Mouse (Mus musculus) embryonic fibroblast, embryonic 13.5 days (primary cell): Measurements from ENCODE around the gene Camkk1. TPM values are rescaled to one million over a fixed set of nuclear protein-coding genes. Genes with fewer than 3 reads are reported as not detected.

Experiments used
- H3K27ac ChIP-seq: 2 replicates; pipeline ENCODE4 v1.5.1; 2012; ENCODE audit warnings: low read length, control low read depth, inconsistent platforms; ENCODE audit not compliant: insufficient read depth
- H3K4me1 ChIP-seq: 2 replicates; pipeline ENCODE4 v1.6.1; 2011; ENCODE audit warnings: low read length; ENCODE audit not compliant: control insufficient read depth, insufficient read depth
- H3K4me3 ChIP-seq: 2 replicates; pipeline ENCODE4 v1.5.1; 2011; ENCODE audit warnings: mild to moderate bottlenecking, control low read depth, low read length; ENCODE audit not compliant: insufficient read depth
- CTCF ChIP-seq: IDR thresholded peaks from 2 replicates; pipeline ENCODE4 v1.5.1; 2011; ENCODE audit warnings: mild to moderate bottlenecking, control low read depth, low read length, moderate library complexity, borderline replicate concordance; ENCODE audit not compliant: insufficient read depth
- POLR2A ChIP-seq: IDR thresholded peaks from 2 replicates; pipeline ENCODE4 v1.6.1; 2011; ENCODE audit warnings: low read depth, mild to moderate bottlenecking, control low read depth, low read length, moderate library complexity
- polyA plus RNA-seq: library from polyadenylated mRNA; stranded (reverse); fragments of >200 nt; gene quantifications from 2 replicates; pipeline ENCODE4 v1.2.4, GENCODE M21; 2011; ENCODE audit warnings: low read depth; ENCODE audit not compliant: missing spikeins, insufficient read length

The Camkk1 gene
- polyA plus RNA-seq, 1 experiment = 6.7 TPM

GRCm38 (mm10) chr11:72996346-72996745 is 22.5 kb upstream of the Camkk1 start:
- no peak overlapping the region for H3K27ac ChIP-seq
- TF ChIP-seq CTCF (no peak), POLR2A (no peak)
- no peaks in the 10 kb centered on the region for H3K4me1 ChIP-seq
- H3K4me3 ChIP-seq = no peak overlapping the region

GRCm38 (mm10) chr11:72996781-72997180 is 22.0 kb upstream of the Camkk1 start:
- TF ChIP-seq CTCF (no peak), POLR2A (no peak)
- no peak overlapping the region for H3K4me3 ChIP-seq
- H3K27ac ChIP-seq = no peak overlapping the region
- H3K4me1 ChIP-seq = no peaks in the 10 kb centered on the region

- no peak overlapping the region for H3K4me3 ChIP-seq
- TF ChIP-seq POLR2A (no peak), CTCF (no peak)
- H3K27ac ChIP-seq = no peak overlapping the region
- no peaks in the 10 kb centered on the region for H3K4me1 ChIP-seq
These were observed 21.1 kb upstream of the Camkk1 start for GRCm38 (mm10) chr11:72997529-72998326.

GRCm38 (mm10) chr11:72998771-72999170 is 20.0 kb upstream of the Camkk1 start, which contains the start of gene P2rx1:
Gene P2rx1, plus strand, starts transcription at chr11:72999103.
- no peak within 1 kb of the TSS for H3K27ac ChIP-seq
- TF ChIP-seq CTCF (no peak), POLR2A (no peak)
- no peaks in the 10 kb centered on the region for H3K4me1 ChIP-seq
- H3K4me3 ChIP-seq = no peak within 1 kb of the TSS

- H3K27ac ChIP-seq = no peak overlapping the region
- TF ChIP-seq POLR2A (no peak), CTCF (peak; percentile 88)
- H3K4me3 ChIP-seq = no peak overlapping the region
- H3K4me1 ChIP-seq = no peaks in the 10 kb centered on the region
These were observed 17.8 kb upstream of the Camkk1 start for GRCm38 (mm10) chr11:73001029-73001428.

- Histone ChIP-seq H3K4me3 (no peak overlapping the region), H3K4me1 (no peaks in the 10 kb centered on the region), H3K27ac (no peak overlapping the region)
- TF ChIP-seq POLR2A = no peak
- peak; percentile 76 for TF ChIP-seq CTCF
These were observed 12.4 kb upstream of the Camkk1 start for GRCm38 (mm10) chr11:73006377-73006776.

- H3K4me1 ChIP-seq = no peaks in the 10 kb centered on the region
- no peak overlapping the region for H3K4me3 ChIP-seq
- TF ChIP-seq CTCF (no peak), POLR2A (no peak)
- no peak overlapping the region for H3K27ac ChIP-seq
These were observed 11.7 kb upstream of the Camkk1 start for GRCm38 (mm10) chr11:73007113-73007512.

GRCm38 (mm10) chr11:73007698-73008481 is 10.9 kb upstream of the Camkk1 start:
- Histone ChIP-seq H3K4me1 (no peaks in the 10 kb centered on the region), H3K27ac (no peak overlapping the region), H3K4me3 (no peak overlapping the region)
- TF ChIP-seq CTCF (peak; percentile 82), POLR2A (no peak)

- TF ChIP-seq CTCF (no peak), POLR2A (no peak)
- Histone ChIP-seq H3K4me1 (no peaks in the 10 kb centered on the region), H3K4me3 (no peak overlapping the region), H3K27ac (no peak overlapping the region)
These were observed 10.0 kb upstream of the Camkk1 start for GRCm38 (mm10) chr11:73008826-73009225.

- Histone ChIP-seq H3K4me1 (no peaks in the 10 kb centered on the region), H3K4me3 (no peak overlapping the region), H3K27ac (no peak overlapping the region)
- TF ChIP-seq POLR2A (no peak), CTCF (no peak)
These were observed 9.1 kb upstream of the Camkk1 start for GRCm38 (mm10) chr11:73009531-73010274.
